Mouse (Mus musculus) cortical plate, adult 2 months (tissue): Measurements from ENCODE around the gene Gnb3. TPM values are rescaled to one million over a fixed set of nuclear protein-coding genes. Genes with fewer than 3 reads are reported as not detected.
"Not testable (repeated sequence)": the region's sequence is repeated elsewhere in the genome, so short reads cannot be mapped to it uniquely, and the experiment has no call there.

Experiments
- H3K27ac ChIP-seq: fragments of 200-500 bp; 2 replicates; pipeline ENCODE4 v1.5.1; 2012; ENCODE audit warnings: low read length, control low read depth, inconsistent platforms; ENCODE audit not compliant: insufficient read depth
- H3K4me1 ChIP-seq: fragments of 200-500 bp; 2 replicates; pipeline ENCODE4 v1.6.1; 2011; ENCODE audit warnings: low read length; ENCODE audit not compliant: control insufficient read depth, insufficient read depth
- H3K4me3 ChIP-seq: fragments of 200-500 bp; 2 replicates; pipeline ENCODE4 v1.5.1; 2011; ENCODE audit warnings: mild to moderate bottlenecking, low read length, control low read depth; ENCODE audit not compliant: insufficient read depth
- CTCF ChIP-seq: fragments of 200-500 bp; IDR thresholded peaks from 2 replicates; pipeline ENCODE4 v1.5.1; 2011; ENCODE audit warnings: mild to moderate bottlenecking, control low read depth, low read length; ENCODE audit not compliant: insufficient read depth; ENCODE audit errors: extremely low read depth
- POLR2A ChIP-seq: fragments of 200-500 bp; IDR thresholded peaks from 2 replicates; pipeline ENCODE4 v1.6.1; 2011; ENCODE audit warnings: mild to moderate bottlenecking, low read length, control low read depth; ENCODE audit not compliant: insufficient read depth; ENCODE audit errors: extremely low read depth
- polyA plus RNA-seq: library from polyadenylated mRNA; depleted of rRNA; stranded (reverse); fragments of >200 nt; gene quantifications from 2 replicates; pipeline ENCODE4 v1.2.3, GENCODE M21; 2012

The Gnb3 gene
- polyA plus RNA-seq, 1 experiment, result 0.17 TPM

DNA sequence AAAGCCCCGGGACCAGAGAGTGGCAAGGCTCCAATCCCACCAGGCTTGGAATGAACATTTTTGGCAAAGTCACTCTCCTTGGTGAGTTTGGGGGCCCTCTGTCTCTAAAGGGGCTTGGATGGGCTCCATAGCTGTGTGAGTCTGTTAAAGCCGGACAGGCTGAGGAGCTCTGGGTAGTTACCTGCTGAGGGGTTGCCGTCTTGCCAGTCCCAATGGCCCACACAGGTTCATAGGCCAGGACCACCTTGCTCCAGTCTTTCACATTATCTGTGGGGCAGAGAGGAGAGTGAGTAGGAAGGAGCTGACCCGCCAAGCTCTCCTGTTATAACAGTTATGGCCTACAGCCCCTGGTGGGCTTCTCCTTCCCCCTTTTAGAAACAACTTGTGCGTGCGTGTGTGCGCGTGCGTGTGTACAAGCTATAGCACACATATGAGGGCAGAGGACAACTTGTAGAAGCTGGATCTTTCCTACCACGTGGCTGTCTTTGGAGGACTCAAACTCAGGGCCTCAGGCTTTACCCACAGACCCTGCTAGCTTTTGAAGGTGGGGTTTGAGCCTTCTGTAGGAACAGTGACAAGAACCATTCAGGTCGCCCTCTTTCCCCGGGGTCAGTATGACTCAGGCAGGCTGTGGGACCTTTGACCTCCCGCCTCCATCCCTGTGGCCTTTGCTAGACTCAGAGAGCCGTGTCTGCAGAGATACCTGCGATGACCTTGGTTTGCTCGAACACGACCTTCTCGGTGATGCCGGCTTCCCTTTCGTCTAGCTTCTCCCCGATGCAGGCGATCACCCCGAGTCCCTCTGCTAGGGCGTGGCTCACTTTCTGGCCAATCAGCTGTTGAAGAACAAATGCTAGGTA, 28.1 kb downstream of the Gnb3 start:
- H3K4me3 ChIP-seq, result peak overlapping the region; percentile 66; the same call in 1 of the 2 replicates
- peaks cover 3% of the 10 kb centered on the region; the same call in 1 of the 2 replicates for H3K4me1 ChIP-seq
- TF ChIP-seq POLR2A, result no peak
- TF ChIP-seq CTCF, result no peak
- no peak overlapping the region for H3K27ac ChIP-seq

GRCm38 (mm10) chr6:124811403-124811665, 28.7 kb downstream of the Gnb3 start:
- TF ChIP-seq CTCF, result no peak
- no peak for TF ChIP-seq POLR2A
- H3K4me3 ChIP-seq, result no peak overlapping the region
- peaks cover 6% of the 10 kb centered on the region; the same call in 1 of the 2 replicates for H3K4me1 ChIP-seq
- H3K27ac ChIP-seq, result no peak overlapping the region

GRCm38 (mm10) chr6:124810566-124811402, 29.3 kb downstream of the Gnb3 start:
- H3K27ac ChIP-seq, H3K4me1 ChIP-seq, H3K4me3 ChIP-seq: not testable (repeated sequence)

DNA sequence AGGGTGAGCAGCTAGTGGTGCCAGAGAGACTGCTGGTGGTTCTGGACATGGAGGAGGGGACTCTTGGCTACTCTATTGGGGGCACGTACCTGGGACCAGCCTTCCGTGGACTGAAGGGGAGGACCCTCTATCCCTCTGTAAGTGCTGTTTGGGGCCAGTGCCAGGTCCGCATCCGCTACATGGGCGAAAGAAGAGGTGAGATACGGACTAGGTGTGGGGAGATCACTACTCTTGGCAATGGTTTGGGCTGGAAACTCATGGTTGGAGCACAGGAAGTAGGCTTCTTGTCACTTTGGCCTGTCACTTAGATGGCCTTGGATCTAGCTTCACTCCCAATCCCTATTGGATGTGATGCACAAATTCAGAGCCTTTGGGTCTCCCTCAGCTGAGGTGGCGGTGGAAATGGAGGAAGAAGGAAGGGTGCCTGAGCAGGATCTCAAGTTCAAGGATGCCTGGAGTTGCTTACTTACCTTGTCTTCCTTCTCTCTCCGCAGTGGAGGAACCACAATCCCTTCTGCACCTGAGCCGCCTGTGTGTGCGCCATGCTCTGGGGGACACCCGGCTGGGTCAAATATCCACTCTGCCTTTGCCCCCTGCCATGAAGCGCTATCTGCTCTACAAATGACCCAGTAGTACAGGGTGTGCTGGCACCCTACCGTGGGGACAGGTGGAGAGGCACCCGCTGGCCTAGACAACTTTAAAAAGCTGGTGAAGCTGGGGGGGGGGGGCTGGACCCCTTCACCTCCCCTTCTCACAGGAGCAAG, 30.1 kb downstream of the Gnb3 start:
- peaks cover 7% of the 10 kb centered on the region; the same call in 1 of the 2 replicates for H3K4me1 ChIP-seq
- peak overlapping the region; percentile 37; the same call in 1 of the 2 replicates for H3K4me3 ChIP-seq
- 0 out of 2 replicates have a peak, but pooled peaks have one; percentile 20 for TF ChIP-seq POLR2A
- TF ChIP-seq CTCF, result no peak
- no peak overlapping the region for H3K27ac ChIP-seq

- H3K27ac ChIP-seq, result peak overlapping the region; percentile 41
- no peak for TF ChIP-seq POLR2A
- peak; percentile 38 for TF ChIP-seq CTCF
- peaks cover 7% of the 10 kb centered on the region; the same call in 1 of the 2 replicates for H3K4me1 ChIP-seq
- H3K4me3 ChIP-seq, result peak overlapping the region; percentile 37
Observed at GRCm38 (mm10) chr6:124809052-124809774, 30.9 kb downstream of the Gnb3 start.

- peak within 1 kb of the TSS; percentile 37 for H3K4me3 ChIP-seq
- peak within 1 kb of the TSS; percentile 41 for H3K27ac ChIP-seq
- H3K4me1 ChIP-seq, result peaks cover 7% of the 10 kb centered on the region; the same call in 1 of the 2 replicates
- TF ChIP-seq POLR2A (no peak), CTCF (no peak)
Observed at GRCm38 (mm10) chr6:124808358-124809012, 31.6 kb downstream of the Gnb3 start, which contains the start of gene Spsb2. Gene Spsb2, plus strand, starts transcription at chr6:124808661.

DNA sequence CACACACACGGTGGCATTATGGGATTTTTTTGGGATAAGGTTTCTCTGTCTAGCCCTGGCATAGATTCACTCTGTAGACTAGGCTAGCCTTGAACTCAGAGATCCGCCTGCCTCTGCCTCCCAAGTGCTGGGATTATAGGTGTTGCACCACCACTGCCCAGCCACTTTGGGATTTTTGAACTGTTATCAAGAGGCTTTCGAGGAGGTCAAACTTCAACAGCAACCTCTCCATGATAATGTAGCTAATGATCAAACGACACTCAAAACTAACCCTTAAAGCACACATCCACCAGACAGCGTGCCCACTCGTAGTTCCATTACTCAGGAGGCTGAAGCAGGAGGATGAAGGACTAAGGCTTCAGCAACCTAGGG, 32.1 kb downstream of the Gnb3 start:
- peak overlapping the region; percentile 20 for H3K27ac ChIP-seq
- TF ChIP-seq CTCF, result no peak
- no peak for TF ChIP-seq POLR2A
- H3K4me3 ChIP-seq, result no peak overlapping the region; the same call in 1 of the 2 replicates
- peaks cover 7% of the 10 kb centered on the region; the same call in 1 of the 2 replicates for H3K4me1 ChIP-seq

GRCm38 (mm10) chr6:124807366-124807765, 32.7 kb downstream of the Gnb3 start:
- no peak for TF ChIP-seq CTCF
- peak; percentile 61; the same call in 1 of the 2 replicates for TF ChIP-seq POLR2A
- no peak overlapping the region for H3K4me3 ChIP-seq
- peak overlapping the region; percentile 36 for H3K27ac ChIP-seq
- peaks cover 7% of the 10 kb centered on the region; the same call in 1 of the 2 replicates for H3K4me1 ChIP-seq
